Mouse (Mus musculus) intestine, embryonic 16.5 days (tissue): ENCODE data around the gene Syne4. TPM values are rescaled to one million over a fixed set of nuclear protein-coding genes. Genes with fewer than 3 reads are reported as not detected.
A peak's percentile ranks its signal among the peaks of the same experiment; 100 is the strongest.

Experiments
- ATAC-seq: fragments of 200-750 bp; cut with Nextera tagmentation; 2 replicates; pipeline ENCODE4 v1.8.0; 2017; ENCODE audit warnings: moderate TSS enrichment, moderate library complexity
- H3K27ac ChIP-seq: fragments of 300-500 bp; sonication (generic); 2 replicates; pipeline ENCODE4 v1.5.1; 2014; ENCODE audit warnings: mild to moderate bottlenecking, low read length
- H3K27me3 ChIP-seq: fragments of 300-500 bp; sonication (generic); replicated peaks from 2 replicates; pipeline ENCODE4 v1.6.1; 2014; ENCODE audit warnings: low read length, control low read depth, mixed read lengths; ENCODE audit not compliant: control insufficient read depth, insufficient read depth
- H3K36me3 ChIP-seq: fragments of 300-500 bp; sonication (generic); 2 replicates; pipeline ENCODE4 v1.6.1; 2014; ENCODE audit warnings: low read length, control low read depth; ENCODE audit not compliant: control insufficient read depth, insufficient read depth
- H3K4me1 ChIP-seq: fragments of 300-500 bp; sonication (generic); 2 replicates; pipeline ENCODE4 v1.6.1; 2014; ENCODE audit warnings: low read length, control low read depth, mixed read lengths; ENCODE audit not compliant: control insufficient read depth, insufficient read depth
- H3K4me2 ChIP-seq: fragments of 300-500 bp; sonication (generic); 2 replicates; pipeline ENCODE4 v1.6.1; 2014; ENCODE audit warnings: low read depth, low read length, control low read depth
- H3K4me3 ChIP-seq: fragments of 300-500 bp; sonication (generic); 2 replicates; pipeline ENCODE4 v1.5.1; 2014; ENCODE audit warnings: mild to moderate bottlenecking, low read length
- H3K9ac ChIP-seq: fragments of 300-500 bp; sonication (generic); 2 replicates; pipeline ENCODE4 v1.6.1; 2014; ENCODE audit warnings: low read depth, low read length
- H3K9me3 ChIP-seq: fragments of 300-500 bp; sonication (generic); 2 replicates; pipeline ENCODE4 v1.6.1; 2016; ENCODE audit warnings: low read length, control low read depth; ENCODE audit not compliant: control insufficient read depth
- WGBS: fragments of 180-500 bp; shearing (Covaris S2); extraction: QIAGEN DNeasy Blood & Tissue Kit; methylation state at CpG from one replicate; pipeline ENCODE4 v1.1.7; 2014; 5-methylcytosine and 5-hydroxymethylcytosine counted together
- polyA plus RNA-seq: library from polyadenylated mRNA; unstranded; fragments of >200 nt; fragmentation: Nextera tagmentation; extraction: Ambion mirVana; gene quantifications from 2 replicates; pipeline ENCODE4 v1.2.1, GENCODE M21; 2015

Gene Syne4
- 58.9 and 59.7 TPM in 2 replicates for polyA plus RNA-seq

- no peaks in the 10 kb centered on the region for H3K9me3 ChIP-seq
- 3% methylated on average over 9 of the region's 9 CpGs for WGBS
- H3K4me1 ChIP-seq: peaks cover 11% of the 10 kb centered on the region
- H3K27ac ChIP-seq: peak within 1 kb of the TSS; percentile 1; the same call in 1 of the 2 replicates
- no peaks in the 10 kb centered on the region for H3K27me3 ChIP-seq
- no peaks in the 10 kb centered on the region for H3K36me3 ChIP-seq
- peak within 1 kb of the TSS; percentile 60 for H3K9ac ChIP-seq
- ATAC-seq: peak; percentile 88
- H3K4me3 ChIP-seq: peak within 1 kb of the TSS; percentile 53
- peak within 1 kb of the TSS; percentile 57 for H3K4me2 ChIP-seq
These were observed at the start of gene Syne4 for GRCm38 (mm10) chr7:30314721-30315155. Syne4 (plus strand) TSS chr7:30314807.

GRCm38 (mm10) chr7:30265041-30265440 lies 49.6 kb upstream of the Syne4 start:
- Histone ChIP-seq H3K27ac (no peak overlapping the region), H3K4me1 (no peaks in the 10 kb centered on the region), H3K4me2 (no peak overlapping the region), H3K27me3 (no peaks in the 10 kb centered on the region), H3K9me3 (no peaks in the 10 kb centered on the region), H3K9ac (no peak overlapping the region), H3K36me3 (0 out of 2 replicates have a peak, but pooled peaks cover 4% of the 10 kb centered on the region), H3K4me3 (no peak overlapping the region)
- ATAC-seq: no peak
- 60% methylated on average over 2 of the region's 2 CpGs for WGBS

- Histone ChIP-seq H3K36me3 (0 out of 2 replicates have a peak, but pooled peaks cover 4% of the 10 kb centered on the region), H3K27ac (no peak overlapping the region), H3K4me1 (no peaks in the 10 kb centered on the region), H3K9me3 (no peaks in the 10 kb centered on the region), H3K4me3 (no peak overlapping the region), H3K9ac (no peak overlapping the region), H3K27me3 (no peaks in the 10 kb centered on the region), H3K4me2 (no peak overlapping the region)
- ATAC-seq: no peak
- 88% methylated on average over 5 of the region's 5 CpGs for WGBS
These were observed 49.1 kb upstream of the Syne4 start for GRCm38 (mm10) chr7:30265531-30265930.

- H3K9me3 ChIP-seq: no peaks in the 10 kb centered on the region
- no peak overlapping the region for H3K27ac ChIP-seq
- no peak for ATAC-seq
- H3K4me2 ChIP-seq: no peak overlapping the region
- H3K4me3 ChIP-seq: no peak overlapping the region
- no peak overlapping the region for H3K9ac ChIP-seq
- 0 out of 2 replicates have a peak, but pooled peaks cover 4% of the 10 kb centered on the region for H3K36me3 ChIP-seq
- no peaks in the 10 kb centered on the region for H3K4me1 ChIP-seq
- WGBS: 93% methylated on average over 7 of the region's 7 CpGs
- no peaks in the 10 kb centered on the region for H3K27me3 ChIP-seq
These were observed 48.7 kb upstream of the Syne4 start for GRCm38 (mm10) chr7:30265935-30266334.

GRCm38 (mm10) chr7:30266780-30267179 lies 47.8 kb upstream of the Syne4 start:
- ATAC-seq: no peak
- Histone ChIP-seq H3K9ac (no peak overlapping the region), H3K4me3 (no peak overlapping the region), H3K27me3 (no peaks in the 10 kb centered on the region), H3K36me3 (0 out of 2 replicates have a peak, but pooled peaks cover 4% of the 10 kb centered on the region), H3K9me3 (no peaks in the 10 kb centered on the region), H3K27ac (no peak overlapping the region), H3K4me2 (no peak overlapping the region), H3K4me1 (no peaks in the 10 kb centered on the region)
- WGBS: 79% methylated on average over 3 of the region's 3 CpGs

- Histone ChIP-seq H3K27me3 (no peaks in the 10 kb centered on the region), H3K4me2 (no peak overlapping the region), H3K36me3 (no peaks in the 10 kb centered on the region), H3K9ac (no peak overlapping the region), H3K4me1 (no peaks in the 10 kb centered on the region), H3K9me3 (no peaks in the 10 kb centered on the region), H3K4me3 (no peak overlapping the region), H3K27ac (no peak overlapping the region)
- ATAC-seq: no peak
- WGBS: 84% methylated on average over 4 of the region's 4 CpGs
These were observed 45.0 kb upstream of the Syne4 start for GRCm38 (mm10) chr7:30269641-30270040.

- Histone ChIP-seq H3K4me3 (no peak overlapping the region), H3K9ac (no peak overlapping the region), H3K4me1 (peaks cover 3% of the 10 kb centered on the region; the same call in 1 of the 2 replicates), H3K36me3 (no peaks in the 10 kb centered on the region), H3K27ac (no peak overlapping the region), H3K9me3 (no peaks in the 10 kb centered on the region), H3K27me3 (no peaks in the 10 kb centered on the region), H3K4me2 (no peak overlapping the region)
- no peak for ATAC-seq
- WGBS: 53% methylated on average over 6 of the region's 6 CpGs
These were observed 40.2 kb upstream of the Syne4 start for GRCm38 (mm10) chr7:30274383-30274782.

GRCm38 (mm10) chr7:30278911-30279310 lies 35.7 kb upstream of the Syne4 start:
- Histone ChIP-seq H3K4me3 (no peak overlapping the region), H3K27me3 (no peaks in the 10 kb centered on the region), H3K4me1 (peaks cover 7% of the 10 kb centered on the region; the same call in 1 of the 2 replicates), H3K4me2 (no peak overlapping the region), H3K36me3 (no peaks in the 10 kb centered on the region), H3K9me3 (no peaks in the 10 kb centered on the region), H3K27ac (no peak overlapping the region), H3K9ac (no peak overlapping the region)
- ATAC-seq: no peak
- WGBS: 55% methylated on average over 2 of the region's 2 CpGs

GRCm38 (mm10) chr7:30279536-30279935 lies 35.1 kb upstream of the Syne4 start:
- H3K9ac ChIP-seq: peak overlapping the region; percentile 73; the same call in 1 of the 2 replicates
- no peaks in the 10 kb centered on the region for H3K27me3 ChIP-seq
- ATAC-seq: peak; percentile 31; the same call in 1 of the 2 replicates
- no peaks in the 10 kb centered on the region for H3K36me3 ChIP-seq
- peak overlapping the region; percentile 93 for H3K4me2 ChIP-seq
- peak overlapping the region; percentile 82 for H3K4me3 ChIP-seq
- WGBS: under 1% methylated on average over 6 of the region's 6 CpGs
- H3K4me1 ChIP-seq: peaks cover 7% of the 10 kb centered on the region; the same call in 1 of the 2 replicates
- peak overlapping the region; percentile 99; the same call in 1 of the 2 replicates for H3K27ac ChIP-seq
- H3K9me3 ChIP-seq: no peaks in the 10 kb centered on the region
